Mouse (Mus musculus) liver, postnatal 0 days (tissue): ENCODE measurements at regions not wholly inside any gene's neighbourhood (a gene's known extent, or its start where the extent isn't known, plus 50 kb on each side); places are given as distances from the start of the nearest gene placed in this dataset.

Experiments used
- CTCF ChIP-seq: sonication (generic); IDR thresholded peaks from 2 replicates; pipeline ENCODE4 v1.5.1; 2016; ENCODE audit warnings: antibody characterized with exemption, low read depth
- EP300 ChIP-seq: IDR thresholded peaks from 2 replicates; pipeline ENCODE4 v1.6.1; 2016; ENCODE audit warnings: antibody characterized with exemption, low read depth, mild to moderate bottlenecking

- TF ChIP-seq CTCF (no peak), EP300 (no peak)
Measured at GRCm38 (mm10) chr12:29143297-29143696, 384.9 kb upstream of the Myt1l start.
